Mouse (Mus musculus) ES-Bruce4 (cell line): ENCODE measurements around the gene Hoxd8.

ENCODE experiments used
- CTCF ChIP-seq: IDR thresholded peaks from one replicate; pipeline ENCODE4 v1.8.1; 2011; ENCODE audit warnings: low read depth, low read length
- POLR2A ChIP-seq: IDR thresholded peaks from one replicate; pipeline ENCODE4 v1.8.1; 2011; ENCODE audit warnings: low read length; ENCODE audit not compliant: insufficient read depth

DNA sequence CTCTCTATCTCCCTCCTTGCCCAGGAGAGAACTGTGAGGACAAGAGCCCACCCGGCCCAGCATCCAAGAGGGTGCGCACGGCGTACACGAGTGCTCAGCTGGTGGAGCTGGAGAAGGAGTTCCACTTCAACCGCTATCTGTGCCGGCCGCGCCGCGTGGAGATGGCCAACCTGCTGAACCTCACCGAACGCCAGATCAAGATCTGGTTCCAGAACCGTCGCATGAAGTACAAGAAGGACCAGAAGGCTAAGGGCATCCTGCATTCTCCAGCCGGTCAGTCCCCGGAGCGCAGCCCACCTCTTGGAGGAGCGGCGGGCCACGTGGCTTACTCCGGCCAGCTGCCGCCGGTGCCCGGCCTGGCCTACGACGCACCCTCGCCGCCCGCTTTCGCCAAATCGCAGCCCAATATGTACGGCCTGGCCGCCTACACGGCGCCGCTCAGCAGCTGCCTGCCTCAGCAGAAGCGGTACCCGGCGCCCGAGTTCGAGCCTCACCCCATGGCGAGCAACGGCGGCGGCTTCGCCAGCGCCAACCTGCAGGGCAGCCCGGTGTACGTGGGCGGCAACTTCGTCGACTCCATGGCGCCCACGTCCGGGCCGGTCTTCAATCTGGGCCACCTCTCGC, 42.0 kb downstream of the Hoxd8 start:
- TF ChIP-seq CTCF (no peak), POLR2A (no peak)
